Mouse (Mus musculus): ENCODE measurements around the gene Card6. TPM values are rescaled to one million over a fixed set of nuclear protein-coding genes. Genes with fewer than 3 reads are reported as not detected.
A peak's percentile ranks its signal among the peaks of the same experiment; 100 is the strongest.
"Not testable (repeated sequence)": the region's sequence is repeated elsewhere in the genome, so short reads cannot be mapped to it uniquely, and the experiment has no call there.

Gene Card6
- polyA plus RNA-seq, 1 experiment from 2014 or later = 2.4 TPM

GRCm38 (mm10) chr15:5134945-5135483, 26.7 kb upstream of the Card6 start:
- H3K36me3 ChIP-seq (ENCODE audit: control insufficient read depth, insufficient read depth, low read length) = no peaks in the 10 kb centered on the region
- no peak for ATAC-seq (ENCODE audit: insufficient read depth, low FRiP score)
- no peaks in the 10 kb centered on the region for H3K27me3 ChIP-seq (ENCODE audit: control insufficient read depth, insufficient read depth, low read length)
- no peak overlapping the region for H3K4me2 ChIP-seq (ENCODE audit: low read depth, low read length)
- 80% methylated on average over 8 of the region's 8 CpGs for WGBS
- no peaks in the 10 kb centered on the region for H3K4me1 ChIP-seq (ENCODE audit: control insufficient read depth, insufficient read depth, low read length)
- H3K4me3 ChIP-seq (replicated peaks; ENCODE audit: low read length) = no peak overlapping the region
- H3K9me3 ChIP-seq (replicated peaks; ENCODE audit: control insufficient read depth, low read length) = no peaks in the 10 kb centered on the region
- no peak overlapping the region for H3K9ac ChIP-seq (ENCODE audit: low read length)
- H3K27ac ChIP-seq (ENCODE audit: low read length) = no peak overlapping the region

- no peaks in the 10 kb centered on the region for H3K4me1 ChIP-seq (ENCODE audit: control insufficient read depth, insufficient read depth, low read length)
- no peak overlapping the region for H3K4me2 ChIP-seq (ENCODE audit: low read depth, low read length)
- no peak for ATAC-seq (ENCODE audit: insufficient read depth, low FRiP score)
- no peaks in the 10 kb centered on the region for H3K36me3 ChIP-seq (ENCODE audit: control insufficient read depth, insufficient read depth, low read length)
- H3K4me3 ChIP-seq (replicated peaks; ENCODE audit: low read length) = no peak overlapping the region
- H3K27ac ChIP-seq (ENCODE audit: low read length) = no peak overlapping the region
- H3K9ac ChIP-seq (ENCODE audit: low read length) = no peak overlapping the region
- 68% methylated on average over 3 of the region's 3 CpGs for WGBS
- no peaks in the 10 kb centered on the region for H3K27me3 ChIP-seq (ENCODE audit: control insufficient read depth, insufficient read depth, low read length)
- H3K9me3 ChIP-seq (replicated peaks; ENCODE audit: control insufficient read depth, low read length) = no peaks in the 10 kb centered on the region
Observed at GRCm38 (mm10) chr15:5134179-5134578, 25.8 kb upstream of the Card6 start.

- ATAC-seq (ENCODE audit: insufficient read depth, low FRiP score) = peak; percentile 25; the same call in 1 of the 2 replicates
- Histone ChIP-seq H3K4me3 (replicated peaks; ENCODE audit: low read length) (no peak overlapping the region), H3K4me2 (ENCODE audit: low read depth, low read length) (no peak overlapping the region), H3K27me3 (ENCODE audit: control insufficient read depth, insufficient read depth, low read length) (no peaks in the 10 kb centered on the region), H3K27ac (ENCODE audit: low read length) (no peak overlapping the region), H3K36me3 (ENCODE audit: control insufficient read depth, insufficient read depth, low read length) (no peaks in the 10 kb centered on the region), H3K4me1 (ENCODE audit: control insufficient read depth, insufficient read depth, low read length) (no peaks in the 10 kb centered on the region), H3K9me3 (replicated peaks; ENCODE audit: control insufficient read depth, low read length) (no peaks in the 10 kb centered on the region), H3K9ac (ENCODE audit: low read length) (no peak overlapping the region)
- 79% methylated on average over 3 of the region's 3 CpGs for WGBS
Observed at GRCm38 (mm10) chr15:5133301-5133700, 25.0 kb upstream of the Card6 start.

- H3K9ac ChIP-seq (ENCODE audit: low read length); H3K27ac ChIP-seq (ENCODE audit: low read length); H3K36me3 ChIP-seq (ENCODE audit: control insufficient read depth, insufficient read depth, low read length); H3K9me3 ChIP-seq (replicated peaks; ENCODE audit: control insufficient read depth, low read length); H3K4me2 ChIP-seq (ENCODE audit: low read depth, low read length); ATAC-seq (ENCODE audit: insufficient read depth, low FRiP score); H3K4me3 ChIP-seq (replicated peaks; ENCODE audit: low read length); H3K27me3 ChIP-seq (ENCODE audit: control insufficient read depth, insufficient read depth, low read length); H3K4me1 ChIP-seq (ENCODE audit: control insufficient read depth, insufficient read depth, low read length): not testable (repeated sequence)
- 74% methylated on average over 14 of the region's 14 CpGs for WGBS
Observed at GRCm38 (mm10) chr15:5130887-5131668, 22.7 kb upstream of the Card6 start.

- H3K9ac ChIP-seq (ENCODE audit: low read length) = no peak overlapping the region
- peak; percentile 33; the same call in 1 of the 2 replicates for ATAC-seq (ENCODE audit: insufficient read depth, low FRiP score)
- H3K4me3 ChIP-seq (replicated peaks; ENCODE audit: low read length) = no peak overlapping the region
- no peaks in the 10 kb centered on the region for H3K9me3 ChIP-seq (replicated peaks; ENCODE audit: control insufficient read depth, low read length)
- no peak overlapping the region for H3K27ac ChIP-seq (ENCODE audit: low read length)
- H3K36me3 ChIP-seq (ENCODE audit: control insufficient read depth, insufficient read depth, low read length) = no peaks in the 10 kb centered on the region
- H3K27me3 ChIP-seq (ENCODE audit: control insufficient read depth, insufficient read depth, low read length) = no peaks in the 10 kb centered on the region
- no peak overlapping the region for H3K4me2 ChIP-seq (ENCODE audit: low read depth, low read length)
- 87% methylated on average over 12 of the region's 12 CpGs for WGBS
- H3K4me1 ChIP-seq (ENCODE audit: control insufficient read depth, insufficient read depth, low read length) = no peaks in the 10 kb centered on the region
Observed at GRCm38 (mm10) chr15:5129111-5129805, 20.9 kb upstream of the Card6 start.

GRCm38 (mm10) chr15:5128176-5128940, 20.0 kb upstream of the Card6 start:
- Histone ChIP-seq H3K36me3 (ENCODE audit: control insufficient read depth, insufficient read depth, low read length) (no peaks in the 10 kb centered on the region), H3K9me3 (replicated peaks; ENCODE audit: control insufficient read depth, low read length) (no peaks in the 10 kb centered on the region), H3K27me3 (ENCODE audit: control insufficient read depth, insufficient read depth, low read length) (no peaks in the 10 kb centered on the region), H3K4me1 (ENCODE audit: control insufficient read depth, insufficient read depth, low read length) (no peaks in the 10 kb centered on the region), H3K9ac (ENCODE audit: low read length) (no peak overlapping the region), H3K27ac (ENCODE audit: low read length) (no peak overlapping the region), H3K4me2 (ENCODE audit: low read depth, low read length) (no peak overlapping the region), H3K4me3 (replicated peaks; ENCODE audit: low read length) (no peak overlapping the region)
- 52% methylated on average over 5 of the region's 5 CpGs for WGBS
- no peak for ATAC-seq (ENCODE audit: insufficient read depth, low FRiP score)

GRCm38 (mm10) chr15:5127487-5127886, 19.1 kb upstream of the Card6 start:
- ATAC-seq (ENCODE audit: insufficient read depth, low FRiP score) = no peak
- 0 out of 2 replicates have a peak, but pooled peaks cover 5% of the 10 kb centered on the region for H3K36me3 ChIP-seq (ENCODE audit: control insufficient read depth, insufficient read depth, low read length)
- no peak overlapping the region for H3K4me2 ChIP-seq (ENCODE audit: low read depth, low read length)
- no peaks in the 10 kb centered on the region for H3K27me3 ChIP-seq (ENCODE audit: control insufficient read depth, insufficient read depth, low read length)
- H3K4me1 ChIP-seq (ENCODE audit: control insufficient read depth, insufficient read depth, low read length) = no peaks in the 10 kb centered on the region
- H3K4me3 ChIP-seq (replicated peaks; ENCODE audit: low read length) = no peak overlapping the region
- H3K27ac ChIP-seq (ENCODE audit: low read length) = no peak overlapping the region; the same call in 1 of the 2 replicates
- no peak overlapping the region for H3K9ac ChIP-seq (ENCODE audit: low read length)
- no peaks in the 10 kb centered on the region for H3K9me3 ChIP-seq (replicated peaks; ENCODE audit: control insufficient read depth, low read length)
- 81% methylated on average over 2 of the region's 2 CpGs for whole genome bisulfite sequencing

- Histone ChIP-seq H3K9me3 (replicated peaks; ENCODE audit: control insufficient read depth, low read length) (no peaks in the 10 kb centered on the region), H3K4me2 (ENCODE audit: low read depth, low read length) (no peak overlapping the region), H3K27ac (ENCODE audit: low read length) (no peak overlapping the region), H3K27me3 (ENCODE audit: control insufficient read depth, insufficient read depth, low read length) (no peaks in the 10 kb centered on the region), H3K36me3 (ENCODE audit: control insufficient read depth, insufficient read depth, low read length) (peaks cover 10% of the 10 kb centered on the region; the same call in 1 of the 2 replicates), H3K9ac (ENCODE audit: low read length) (no peak overlapping the region), H3K4me1 (ENCODE audit: control insufficient read depth, insufficient read depth, low read length) (no peaks in the 10 kb centered on the region), H3K4me3 (replicated peaks; ENCODE audit: low read length) (no peak overlapping the region)
- WGBS = 71% methylated on average over 4 of the region's 4 CpGs
- no peak for ATAC-seq (ENCODE audit: insufficient read depth, low FRiP score)
Observed at GRCm38 (mm10) chr15:5126456-5126855, 18.1 kb upstream of the Card6 start.

All from stomach, embryonic 16.5 days (tissue).